Mouse (Mus musculus): ENCODE data around the gene Bcl2l12. TPM values are rescaled to one million over a fixed set of nuclear protein-coding genes. Genes with fewer than 3 reads are reported as not detected.
A peak's percentile ranks its signal among the peaks of the same experiment; 100 is the strongest.

The Bcl2l12 gene
- polyA plus RNA-seq, 1 experiment, result 85.4 TPM

DNA sequence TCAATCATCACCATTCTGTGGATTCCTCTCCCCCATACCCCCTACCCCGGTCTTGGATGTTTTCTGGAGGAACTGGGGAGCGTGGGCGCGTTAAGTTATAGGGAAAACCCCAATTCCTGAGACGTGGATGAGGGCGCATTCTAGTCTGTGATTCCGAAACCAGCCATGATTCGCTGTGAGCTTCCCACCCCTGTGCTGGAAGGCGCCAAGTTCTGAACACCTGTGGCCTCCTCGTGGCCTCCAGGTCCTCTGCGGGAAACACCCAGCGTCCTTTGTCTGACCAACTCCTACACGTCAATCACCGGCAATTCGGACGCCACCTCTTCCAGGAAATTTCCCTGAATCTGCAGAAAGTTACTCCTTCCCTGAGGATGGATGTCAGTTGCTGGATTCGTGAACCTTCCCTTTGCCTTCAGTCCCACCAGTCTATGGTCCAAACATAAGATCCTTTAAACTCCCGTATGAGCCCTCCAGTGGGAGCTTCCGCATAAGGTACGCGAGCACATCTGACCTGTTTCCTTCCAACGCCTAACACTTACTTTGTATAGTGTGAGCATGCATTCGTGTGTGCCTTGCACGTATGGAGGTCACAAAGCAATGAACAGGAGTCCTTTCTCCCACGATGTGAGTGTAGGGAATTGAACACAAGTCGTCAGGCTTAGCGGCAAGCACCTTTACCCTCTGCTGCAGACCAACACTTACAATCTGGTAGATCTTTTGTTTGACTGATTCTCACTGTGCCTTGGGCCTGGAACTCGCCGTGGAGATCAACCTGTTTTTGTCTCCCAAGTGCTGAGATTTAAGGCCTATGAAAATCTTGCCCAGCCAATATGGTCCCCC is 11.4 kb downstream of the Bcl2l12 start:
- TF ChIP-seq POLR2A (IDR thresholded peaks at IDR 0.05; ENCODE audit: control insufficient read depth, low read depth, low read length) (peak; percentile 10; the same call in 1 of the 2 replicates), CTCF (IDR thresholded peaks at IDR 0.05; ENCODE audit: control insufficient read depth, insufficient read depth, insufficient replicate concordance, low read depth, low read length) (no peak)
- peaks cover 11% of the 10 kb centered on the region for H3K4me1 ChIP-seq (ENCODE audit: control insufficient read depth, insufficient read depth, low read length)
- H3K27me3 ChIP-seq (ENCODE audit: control insufficient read depth, insufficient read depth, low read length), result no peaks in the 10 kb centered on the region
- H3K4me3 ChIP-seq (ENCODE audit: control insufficient read depth, low read depth, low read length), result peak overlapping the region; percentile 81
- H3K27ac ChIP-seq (ENCODE audit: control insufficient read depth, insufficient read depth, low read depth, low read length), result peak overlapping the region; percentile 77
- H3K36me3 ChIP-seq (ENCODE audit: control insufficient read depth, insufficient read depth, low read length), result peaks cover 2% of the 10 kb centered on the region; the same call in 1 of the 2 replicates

DNA sequence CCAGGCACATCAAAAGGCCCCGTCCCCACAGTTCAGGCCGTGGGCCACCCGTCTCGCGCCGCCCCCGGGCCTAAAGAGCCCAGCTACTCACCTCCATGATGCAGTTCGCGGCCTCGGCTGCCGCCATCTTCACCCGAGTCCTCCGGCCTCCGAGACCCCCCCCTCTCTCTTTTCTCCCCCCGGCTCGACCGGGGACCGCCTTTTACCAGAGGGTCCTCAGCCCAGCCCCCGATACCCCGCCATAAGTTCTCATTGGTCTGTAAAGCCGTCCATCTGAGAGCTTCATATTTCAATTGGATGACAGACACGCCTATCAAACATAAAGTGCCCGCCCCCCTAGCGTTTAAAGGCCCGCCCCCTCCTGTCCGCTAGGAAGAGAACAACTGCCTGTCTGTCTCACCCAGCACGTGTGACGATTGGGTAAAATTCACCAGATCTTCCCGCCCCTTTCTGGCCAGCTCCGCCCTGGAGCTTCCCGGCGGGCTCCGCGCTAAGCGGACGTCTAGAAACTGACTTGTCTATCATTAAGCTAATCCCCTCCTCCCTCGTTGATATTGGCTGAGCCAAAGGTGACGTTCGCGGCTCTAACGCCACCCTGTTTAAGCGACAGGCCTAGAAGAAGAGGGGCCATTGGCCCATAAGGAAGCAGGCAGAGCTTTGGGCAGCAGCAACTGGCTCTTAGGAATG is 12.2 kb downstream of the Bcl2l12 start, which contains the start of gene Prmt1:
Gene Prmt1, minus strand, starts transcription at position 377 of the 687 bp plus-strand sequence.
- H3K27ac ChIP-seq (ENCODE audit: control insufficient read depth, insufficient read depth, low read depth, low read length), result peak within 1 kb of the TSS; percentile 77
- peaks cover 11% of the 10 kb centered on the region for H3K4me1 ChIP-seq (ENCODE audit: control insufficient read depth, insufficient read depth, low read length)
- no peaks in the 10 kb centered on the region for H3K36me3 ChIP-seq (ENCODE audit: control insufficient read depth, insufficient read depth, low read length)
- TF ChIP-seq CTCF (IDR thresholded peaks at IDR 0.05; ENCODE audit: control insufficient read depth, insufficient read depth, insufficient replicate concordance, low read depth, low read length) (no peak), POLR2A (IDR thresholded peaks at IDR 0.05; ENCODE audit: control insufficient read depth, low read depth, low read length) (peak; percentile 60)
- no peaks in the 10 kb centered on the region for H3K27me3 ChIP-seq (ENCODE audit: control insufficient read depth, insufficient read depth, low read length)
- H3K4me3 ChIP-seq (ENCODE audit: control insufficient read depth, low read depth, low read length), result peak within 1 kb of the TSS; percentile 81

DNA sequence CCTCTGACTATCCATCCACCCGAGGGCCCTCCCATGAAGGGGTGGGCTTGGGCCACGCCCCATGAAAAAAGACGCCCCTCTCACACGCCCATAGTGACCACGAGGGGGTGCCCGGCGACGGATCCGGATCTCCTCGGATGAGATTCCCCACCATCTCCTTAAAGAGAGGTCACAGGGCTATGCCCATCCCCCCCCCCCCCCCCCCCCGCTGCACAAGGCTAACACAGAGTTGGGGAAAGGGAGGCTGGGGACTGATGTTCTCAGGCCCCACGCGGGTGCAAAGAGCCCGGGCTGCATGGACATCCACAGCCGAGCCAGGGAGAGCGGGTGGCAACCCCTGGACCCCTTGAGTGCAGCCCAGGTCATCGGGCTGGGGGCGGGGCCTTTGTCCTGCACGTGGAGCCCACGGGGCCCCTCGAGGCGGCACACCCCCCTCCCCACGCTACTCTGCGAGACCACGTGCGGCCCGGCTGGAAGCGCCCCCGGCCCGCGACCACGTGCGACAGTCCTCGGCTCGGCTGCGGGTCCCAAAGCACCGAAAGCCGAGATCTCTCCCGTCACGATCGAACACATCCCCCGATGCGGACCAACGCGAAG is 12.8 kb downstream of the Bcl2l12 start:
- no peak for TF ChIP-seq POLR2A (IDR thresholded peaks at IDR 0.05; ENCODE audit: control insufficient read depth, low read depth, low read length)
- TF ChIP-seq CTCF (IDR thresholded peaks at IDR 0.05; ENCODE audit: control insufficient read depth, insufficient read depth, insufficient replicate concordance, low read depth, low read length), result no peak
- Histone ChIP-seq H3K27me3 (ENCODE audit: control insufficient read depth, insufficient read depth, low read length) (no peaks in the 10 kb centered on the region), H3K27ac (ENCODE audit: control insufficient read depth, insufficient read depth, low read depth, low read length) (peak overlapping the region; percentile 74), H3K4me1 (ENCODE audit: control insufficient read depth, insufficient read depth, low read length) (peaks cover 11% of the 10 kb centered on the region), H3K4me3 (ENCODE audit: control insufficient read depth, low read depth, low read length) (peak overlapping the region; percentile 81), H3K36me3 (ENCODE audit: control insufficient read depth, insufficient read depth, low read length) (no peaks in the 10 kb centered on the region)

DNA sequence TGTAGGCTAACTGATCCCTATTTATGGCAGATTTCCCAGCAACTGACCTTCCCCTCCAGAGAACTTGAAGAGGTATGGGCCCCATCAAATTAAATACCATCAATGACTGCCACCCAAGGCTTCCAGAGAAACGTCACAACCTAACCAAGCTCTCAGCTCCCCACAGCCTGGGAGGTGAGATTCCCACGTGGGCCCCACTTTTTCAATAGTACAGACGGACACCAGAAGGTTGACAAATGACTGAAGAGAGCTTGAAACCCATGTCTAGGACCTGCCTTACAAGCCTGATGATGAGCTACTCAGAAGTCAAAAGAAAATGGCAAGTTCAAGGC is 13.7 kb downstream of the Bcl2l12 start:
- TF ChIP-seq CTCF (IDR thresholded peaks at IDR 0.05; ENCODE audit: control insufficient read depth, insufficient read depth, insufficient replicate concordance, low read depth, low read length), result no peak
- TF ChIP-seq POLR2A (IDR thresholded peaks at IDR 0.05; ENCODE audit: control insufficient read depth, low read depth, low read length), result no peak
- H3K36me3 ChIP-seq (ENCODE audit: control insufficient read depth, insufficient read depth, low read length), result no peaks in the 10 kb centered on the region
- no peak overlapping the region for H3K27ac ChIP-seq (ENCODE audit: control insufficient read depth, insufficient read depth, low read depth, low read length)
- peaks cover 11% of the 10 kb centered on the region for H3K4me1 ChIP-seq (ENCODE audit: control insufficient read depth, insufficient read depth, low read length)
- no peak overlapping the region for H3K4me3 ChIP-seq (ENCODE audit: control insufficient read depth, low read depth, low read length)
- no peaks in the 10 kb centered on the region for H3K27me3 ChIP-seq (ENCODE audit: control insufficient read depth, insufficient read depth, low read length)

GRCm38 (mm10) chr7:44983944-44984832 is 14.3 kb downstream of the Bcl2l12 start:
- Histone ChIP-seq H3K36me3 (ENCODE audit: control insufficient read depth, insufficient read depth, low read length) (no peaks in the 10 kb centered on the region), H3K4me1 (ENCODE audit: control insufficient read depth, insufficient read depth, low read length) (peaks cover 11% of the 10 kb centered on the region), H3K27me3 (ENCODE audit: control insufficient read depth, insufficient read depth, low read length) (no peaks in the 10 kb centered on the region), H3K27ac (ENCODE audit: control insufficient read depth, insufficient read depth, low read depth, low read length) (no peak overlapping the region), H3K4me3 (ENCODE audit: control insufficient read depth, low read depth, low read length) (no peak overlapping the region)
- TF ChIP-seq CTCF (IDR thresholded peaks at IDR 0.05; ENCODE audit: control insufficient read depth, insufficient read depth, insufficient replicate concordance, low read depth, low read length) (no peak), POLR2A (IDR thresholded peaks at IDR 0.05; ENCODE audit: control insufficient read depth, low read depth, low read length) (no peak)

DNA sequence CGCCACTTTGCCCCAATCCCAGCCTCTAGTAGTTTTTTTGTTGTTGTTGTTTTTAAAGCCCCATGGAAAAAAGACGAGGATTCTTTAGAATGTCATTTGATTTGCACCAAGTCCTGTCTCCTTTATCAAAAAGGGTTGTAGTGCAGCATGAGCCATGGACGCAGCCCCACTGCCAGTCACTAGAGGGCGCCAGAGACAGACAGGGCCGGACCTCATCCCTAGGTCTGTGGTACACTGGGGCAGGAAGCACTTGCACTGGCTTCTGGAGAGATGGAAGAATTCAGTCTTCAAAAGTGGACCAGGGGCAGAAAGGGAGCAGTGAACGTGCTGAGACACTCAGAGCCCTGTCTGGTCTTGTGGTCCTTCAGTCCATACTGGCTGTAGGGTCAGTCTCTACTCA is 15.4 kb downstream of the Bcl2l12 start:
- no peaks in the 10 kb centered on the region for H3K36me3 ChIP-seq (ENCODE audit: control insufficient read depth, insufficient read depth, low read length)
- no peak overlapping the region for H3K4me3 ChIP-seq (ENCODE audit: control insufficient read depth, low read depth, low read length)
- no peaks in the 10 kb centered on the region for H3K27me3 ChIP-seq (ENCODE audit: control insufficient read depth, insufficient read depth, low read length)
- TF ChIP-seq CTCF (IDR thresholded peaks at IDR 0.05; ENCODE audit: control insufficient read depth, insufficient read depth, insufficient replicate concordance, low read depth, low read length), result peak; percentile 95
- TF ChIP-seq POLR2A (IDR thresholded peaks at IDR 0.05; ENCODE audit: control insufficient read depth, low read depth, low read length), result no peak
- H3K27ac ChIP-seq (ENCODE audit: control insufficient read depth, insufficient read depth, low read depth, low read length), result no peak overlapping the region
- peaks cover 10% of the 10 kb centered on the region for H3K4me1 ChIP-seq (ENCODE audit: control insufficient read depth, insufficient read depth, low read length)
